Mouse (Mus musculus) embryo, embryonic 10 days (tissue): ENCODE data around the gene Foxi2.

Source experiments
- DNase-seq: peaks from one replicate; pipeline ENCODE4 v3.0.0-alpha.2; 2015; ENCODE audit warnings: low spot score

Gene Foxi2

GRCm38 (mm10) chr7:135410237-135410965 is at the start of gene Foxi2:
Gene Foxi2 (plus strand): TSS chr7:135410308.
- DNase-seq: peak; percentile 42

- DNase-seq: no peak
Observed at GRCm38 (mm10) chr7:135364606-135365005, 45.5 kb upstream of the Foxi2 start.

DNA sequence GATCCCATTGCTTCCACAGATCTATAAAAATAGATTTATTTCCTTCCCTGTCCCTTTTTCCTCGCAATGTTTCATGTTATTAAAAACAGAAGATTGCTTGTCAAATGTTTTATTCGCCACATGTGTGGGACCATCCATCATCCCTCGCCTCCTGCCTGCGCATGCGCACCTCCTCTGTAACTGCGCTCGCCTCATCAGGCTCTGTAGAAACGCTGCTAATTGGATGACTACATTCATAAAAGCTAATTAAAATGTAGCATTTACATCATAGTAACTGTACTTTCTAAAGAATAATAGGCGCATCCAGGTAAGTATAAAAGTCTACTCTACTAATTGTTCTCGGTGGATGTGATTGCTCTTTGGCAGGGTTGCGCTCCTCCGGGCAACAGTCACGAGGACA is 34.1 kb upstream of the Foxi2 start:
- DNase-seq: no peak

- DNase-seq: peak; percentile 49
Observed at GRCm38 (mm10) chr7:135376932-135377331, 33.2 kb upstream of the Foxi2 start.

DNA sequence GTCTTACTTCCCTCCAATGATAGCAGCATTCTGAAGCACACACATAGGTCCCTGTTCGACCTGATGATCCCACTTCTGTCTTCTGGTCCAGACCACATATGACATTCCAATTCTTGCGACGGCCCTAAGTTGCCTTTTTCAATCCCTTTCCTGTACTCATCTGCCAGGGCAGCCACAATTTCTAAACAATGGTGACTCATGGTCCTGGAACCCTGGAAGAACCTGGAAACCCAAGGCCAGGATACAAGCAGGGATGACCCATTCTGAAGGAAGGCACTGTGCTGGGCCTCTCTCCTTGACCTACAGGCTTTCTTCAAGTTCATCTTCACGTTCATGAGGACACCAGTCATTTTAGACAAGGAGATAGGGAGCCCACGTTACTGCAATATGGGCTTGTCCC is 31.8 kb upstream of the Foxi2 start:
- DNase-seq: no peak

- DNase-seq: peak; percentile 32
Observed at GRCm38 (mm10) chr7:135389039-135389438, 21.1 kb upstream of the Foxi2 start.

- DNase-seq: peak; percentile 51
Observed at GRCm38 (mm10) chr7:135392949-135393542, 17.1 kb upstream of the Foxi2 start.

GRCm38 (mm10) chr7:135394436-135394835 is 15.7 kb upstream of the Foxi2 start:
- DNase-seq: no peak

DNA sequence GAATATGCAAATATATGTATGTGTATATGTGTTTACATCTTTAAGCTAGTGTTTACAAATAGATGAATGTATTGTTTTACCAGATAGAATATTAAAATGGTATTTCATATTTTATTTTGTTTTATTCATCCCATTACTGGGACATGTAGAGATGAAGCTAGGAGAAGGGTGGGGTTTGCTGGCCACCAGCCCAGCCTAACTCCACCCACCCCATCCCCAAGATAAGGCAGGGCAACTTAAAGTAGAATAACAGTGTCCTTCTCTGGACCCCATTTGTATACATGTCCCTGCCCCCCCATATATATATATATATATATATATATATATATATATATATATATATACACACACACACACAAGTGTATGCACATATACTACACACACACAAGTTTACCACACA is 14.9 kb upstream of the Foxi2 start:
- no peak for DNase-seq

DNA sequence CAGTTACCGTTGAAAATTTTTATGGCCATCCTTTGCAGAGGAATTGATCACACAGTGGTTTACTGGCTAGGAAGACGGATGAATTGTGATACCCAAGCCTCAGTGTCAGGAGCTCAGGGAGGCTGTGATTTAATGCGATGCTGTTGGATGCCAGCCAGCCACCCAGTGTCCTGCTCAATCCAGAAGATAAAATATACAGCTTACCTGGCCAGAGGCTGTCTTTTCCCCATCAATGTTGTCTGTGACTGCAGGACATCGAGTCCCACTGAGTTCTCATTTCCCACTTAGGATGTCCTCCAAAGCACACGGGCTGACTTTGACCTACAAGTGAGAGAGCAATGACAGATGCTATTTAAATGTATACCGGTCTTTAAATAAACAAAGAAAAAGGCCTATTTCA is 13.0 kb upstream of the Foxi2 start:
- no peak for DNase-seq

- peak; percentile 32 for DNase-seq
Observed at GRCm38 (mm10) chr7:135397874-135398273, 12.2 kb upstream of the Foxi2 start.

DNA sequence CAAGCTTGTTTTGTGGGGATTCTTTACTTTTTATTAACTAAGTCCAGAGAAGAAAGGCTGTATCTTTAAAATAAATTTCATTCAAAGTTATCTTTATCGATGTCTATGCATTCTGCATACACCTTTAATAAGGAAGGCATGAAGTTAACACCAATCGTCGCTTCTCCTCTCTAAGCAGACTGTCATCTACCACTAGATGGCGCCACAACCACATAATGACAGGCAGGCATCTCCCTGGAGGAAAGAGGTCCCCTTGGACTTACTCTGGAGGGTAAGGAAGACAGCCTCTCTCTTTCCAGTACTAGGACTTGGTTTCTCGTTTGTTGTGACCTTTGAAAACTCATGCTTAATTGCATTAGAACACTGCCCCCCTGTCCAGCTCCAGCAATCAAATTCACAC is 6.7 kb upstream of the Foxi2 start:
- DNase-seq: peak; percentile 96

- DNase-seq: no peak
Observed at GRCm38 (mm10) chr7:135406761-135407160, 3.3 kb upstream of the Foxi2 start.

GRCm38 (mm10) chr7:135408501-135408900 is 1.6 kb upstream of the Foxi2 start:
- no peak for DNase-seq

- no peak for DNase-seq
Observed at GRCm38 (mm10) chr7:135412357-135412756, 2.2 kb downstream of the Foxi2 start.

- DNase-seq: no peak
Observed at GRCm38 (mm10) chr7:135428840-135429239, 18.7 kb downstream of the Foxi2 start.

- DNase-seq: no peak
Observed at GRCm38 (mm10) chr7:135430903-135431302, 20.8 kb downstream of the Foxi2 start.

- no peak for DNase-seq
Observed at GRCm38 (mm10) chr7:135443903-135444302, 33.8 kb downstream of the Foxi2 start.

DNA sequence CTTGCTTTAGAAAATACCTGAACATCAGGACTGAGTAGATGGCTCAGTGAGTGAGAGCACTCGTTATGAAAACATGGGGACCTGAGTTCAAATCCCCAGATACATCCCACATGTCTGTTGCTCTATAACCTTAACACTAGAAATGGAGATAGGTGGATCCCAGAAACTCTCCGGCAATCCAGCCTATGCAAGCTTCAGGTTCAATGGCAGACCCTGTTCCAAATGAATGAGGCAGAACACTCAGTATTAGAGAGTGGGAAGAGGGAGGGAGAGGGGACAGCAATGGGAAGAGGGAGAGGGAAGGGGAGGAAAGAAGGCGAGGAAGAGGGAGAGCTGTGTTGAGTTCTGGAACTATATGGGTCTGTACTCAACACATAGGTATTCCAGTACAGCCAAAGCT is 41.2 kb downstream of the Foxi2 start:
- no peak for DNase-seq

DNA sequence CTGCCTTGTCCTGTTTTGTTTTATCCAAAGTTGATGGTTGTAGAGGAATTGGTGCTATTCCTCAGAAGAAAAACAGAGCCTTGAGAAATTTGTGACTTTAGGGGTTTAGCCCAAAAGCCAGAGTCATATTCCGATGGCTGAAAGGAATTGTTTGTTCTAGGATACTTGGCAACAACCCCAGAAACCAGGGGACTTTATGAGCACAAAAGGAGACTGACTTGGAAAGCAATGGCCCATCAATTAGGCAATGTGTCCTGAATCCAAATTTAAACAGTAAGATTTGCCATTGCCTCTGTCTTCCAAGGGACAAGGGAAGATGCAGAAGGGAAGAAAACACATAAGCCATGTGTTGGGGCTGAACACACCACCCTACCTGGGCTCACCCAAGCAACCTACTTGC is 42.3 kb downstream of the Foxi2 start:
- DNase-seq: no peak

DNA sequence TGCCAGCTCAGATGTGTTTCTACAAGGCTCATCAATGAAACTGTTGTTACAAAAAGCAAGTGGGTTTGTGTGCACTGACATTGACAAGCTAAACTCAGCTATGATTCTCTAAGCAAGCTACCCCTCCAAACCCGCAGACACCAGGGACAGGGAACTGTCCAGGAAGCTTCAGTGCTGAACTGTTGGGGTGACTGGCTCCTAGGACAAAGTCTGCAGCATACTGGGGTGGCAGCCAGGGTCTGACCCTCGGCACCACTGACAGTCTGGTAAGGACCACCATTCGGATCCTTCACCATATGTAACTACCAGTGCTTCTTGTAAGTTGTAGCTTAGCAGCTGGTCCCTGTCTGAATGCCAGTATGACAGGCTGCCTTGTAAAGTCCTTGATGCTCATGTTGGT is 43.6 kb downstream of the Foxi2 start:
- DNase-seq: peak; percentile 50
